Mouse (Mus musculus): ENCODE measurements around the gene Slc25a28. TPM values are rescaled to one million over a fixed set of nuclear protein-coding genes. Genes with fewer than 3 reads are reported as not detected.

Slc25a28 gene
- total RNA-seq, 2 experiments from 2014 or later: 20.6 to 25.2 TPM

Small RNAs within 50 kb of the gene (microRNA-seq; reads per million reads assigned to microRNA genes)
- gene Gm22646: 0 reads per million in 2 experiments

Other genes with a start within 250 kb of the Slc25a28 start
- not detected for gene Cnnm1, start 234.4 kb downstream of the Slc25a28 start, total RNA-seq (2021)
- gene Got1, start 150.3 kb downstream of the Slc25a28 start, total RNA-seq (2021): 100 to 1,000 TPM; 336 to 420 TPM
- not detected for gene Nkx2-3, start 62.6 kb downstream of the Slc25a28 start, total RNA-seq (2021)
- gene Entpd7, start 14.8 kb upstream of the Slc25a28 start, total RNA-seq (2021): 1 to 10 TPM; 1.1 to 1.7 TPM
- 10 to 100 TPM; 13.7 to 18.2 TPM for gene Cutc, start 78.1 kb upstream of the Slc25a28 start, total RNA-seq (2021)
- 10 to 100 TPM; 17.2 to 20.7 TPM for gene Cox15, start 78.1 kb upstream of the Slc25a28 start, total RNA-seq (2021)
- gene Abcc2, start 107.3 kb upstream of the Slc25a28 start, total RNA-seq (2021): not detected

Measured in gastrocnemius, postnatal 36 days (tissue).